Mouse (Mus musculus): ENCODE measurements around the gene Spint2. TPM values are rescaled to one million over a fixed set of nuclear protein-coding genes. Genes with fewer than 3 reads are reported as not detected.
A peak's percentile ranks its signal among the peaks of the same experiment; 100 is the strongest.
"Not testable (repeated sequence)": the region's sequence is repeated elsewhere in the genome, so short reads cannot be mapped to it uniquely, and the experiment has no call there.

Gene Spint2
- total RNA-seq, 2 experiments from 2014 or later = 17.6 to 19.2 TPM

DNA sequence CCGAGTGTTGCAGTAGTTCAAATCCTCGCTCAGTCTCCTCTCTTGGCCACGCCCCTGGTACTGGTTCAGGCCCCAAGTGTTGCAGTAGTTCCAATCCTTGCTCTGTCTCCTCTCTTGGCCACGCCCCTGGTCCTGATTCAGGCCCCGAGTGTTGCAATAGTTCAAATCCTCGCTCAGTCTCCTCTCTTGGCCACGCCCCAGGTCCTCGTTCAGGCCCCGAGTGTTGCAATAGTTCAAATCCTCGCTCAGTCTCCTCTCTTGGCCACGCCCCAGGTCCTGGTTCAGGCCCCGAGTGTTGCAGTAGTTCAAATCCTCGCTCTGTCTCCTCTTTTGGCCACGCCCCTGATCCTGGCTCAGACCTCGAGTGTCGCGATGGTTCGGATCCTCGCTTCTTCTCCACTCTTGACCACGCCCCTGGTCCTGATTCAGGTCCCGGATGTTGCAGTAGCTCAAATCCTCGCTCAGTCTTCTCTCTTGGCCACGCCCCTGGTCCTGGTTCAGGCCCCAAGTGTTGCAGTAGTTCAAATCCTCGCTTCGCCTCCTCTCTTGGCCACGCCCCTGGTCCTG is 69.4 kb downstream of the Spint2 start:
- DNase-seq (ENCODE audit: extremely low spot score in 1 of 2, low spot score in 1 of 2) = no peak

DNA sequence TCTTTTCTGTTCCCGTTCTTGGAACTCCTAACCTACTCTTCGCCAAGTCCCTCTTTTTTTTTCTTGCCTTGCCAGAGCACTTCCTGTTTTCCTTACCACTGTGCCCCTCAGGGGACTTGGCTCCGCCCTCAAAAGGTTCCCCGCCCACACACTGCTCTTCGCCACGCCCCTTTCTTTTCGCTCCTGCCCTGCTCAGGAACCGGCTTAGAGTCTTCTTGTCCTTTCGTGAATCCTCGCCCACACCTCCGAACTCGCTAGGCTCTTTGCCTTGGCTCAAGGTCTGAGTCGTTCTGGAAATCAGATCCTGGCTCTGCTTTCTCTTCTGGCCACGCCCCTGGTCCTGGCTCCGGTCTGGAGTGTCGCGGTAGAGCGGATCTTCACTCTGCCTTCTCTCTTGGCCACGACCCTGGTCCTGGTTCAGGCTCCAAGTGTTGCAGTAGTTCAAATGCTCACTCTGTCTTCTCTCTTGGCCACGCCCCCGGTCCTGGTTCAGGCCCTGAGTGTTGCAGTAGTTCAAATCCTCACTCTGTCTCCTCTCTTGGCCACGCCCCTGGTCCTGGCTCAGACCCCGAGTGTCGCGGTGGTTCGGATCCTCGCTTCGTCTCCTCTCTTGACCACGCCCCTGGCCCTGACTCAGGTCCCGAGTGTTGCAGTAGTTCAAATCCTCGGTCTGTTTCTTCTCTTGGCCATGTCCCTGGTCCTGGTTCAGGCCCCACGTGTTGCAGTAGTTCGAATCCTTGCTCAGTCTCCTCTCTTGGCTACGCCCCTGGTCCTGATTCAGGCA is 70.1 kb downstream of the Spint2 start:
- DNase-seq (ENCODE audit: extremely low spot score in 1 of 2, low spot score in 1 of 2) = peak; percentile 21 to 44

DNA sequence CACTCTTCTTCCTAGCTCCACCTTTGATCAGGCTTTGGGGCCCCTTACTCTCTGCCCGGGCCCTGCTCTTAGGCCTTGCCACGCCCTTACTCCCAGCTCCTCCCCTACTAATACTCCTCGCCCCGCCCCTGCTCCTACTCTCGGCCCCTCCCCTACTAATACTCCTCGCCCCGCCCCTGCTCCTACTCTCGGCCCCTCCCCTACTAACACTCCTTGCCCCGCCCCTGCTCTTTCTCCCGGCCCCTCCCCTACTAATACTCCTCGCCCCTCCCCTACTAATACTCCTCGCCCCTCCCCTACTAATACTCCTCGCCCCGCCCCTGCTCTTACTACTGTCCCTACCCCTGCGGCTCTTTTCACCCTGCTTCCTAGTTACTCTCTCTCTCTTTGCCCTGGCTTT is 70.7 kb downstream of the Spint2 start:
- DNase-seq (ENCODE audit: extremely low spot score in 1 of 2, low spot score in 1 of 2) = not testable (repeated sequence)

Other genes starting within 250 kb of the Spint2 start
- gene Ryr1, start 156.7 kb downstream of the Spint2 start, total RNA-seq (2021) = 10 to 100 TPM; 12.0 to 15.1 TPM
- under 1 TPM; 0.66 to 0.80 TPM for gene Rasgrp4, start 147.1 kb downstream of the Spint2 start, total RNA-seq (2021)
- 10 to 100 TPM; 28.9 to 30.8 TPM for gene Fam98c, start 125.7 kb downstream of the Spint2 start, total RNA-seq (2021)
- gene Ggn, start 111.7 kb downstream of the Spint2 start, total RNA-seq (2021) = 1 to 10 TPM in 1 of 2 experiments, under 1 TPM in 1; 0.86 to 1.2 TPM
- gene Spred3, start 111.5 kb downstream of the Spint2 start, total RNA-seq (2021) = 10 to 100 TPM; 38.8 to 55.5 TPM
- gene Psmd8, start 101.2 kb downstream of the Spint2 start, total RNA-seq (2021) = 100 to 1,000 TPM; 136 to 143 TPM
- gene Catsperg1, start 67.9 kb downstream of the Spint2 start, total RNA-seq (2021) = 1 to 10 TPM; 1.2 to 1.9 TPM
- gene Kcnk6, start 49.4 kb downstream of the Spint2 start, total RNA-seq (2021) = 1 to 10 TPM; 2.0 to 2.3 TPM
- gene Yif1b, start 43.6 kb downstream of the Spint2 start, total RNA-seq (2021) = 10 to 100 TPM; 43.7 to 50.2 TPM
- under 1 TPM in 1 of 2 experiments, not detected in 1; 0.37 TPM for gene 2200002D01Rik, start 33.4 kb downstream of the Spint2 start, total RNA-seq (2021)
- gene Ppp1r14a, start 7.4 kb upstream of the Spint2 start, total RNA-seq (2021) = 10 to 100 TPM; 28.5 to 30.7 TPM
- 100 to 1,000 TPM; 100 to 111 TPM for gene Dpf1, start 22.0 kb upstream of the Spint2 start, total RNA-seq (2021)
- 100 to 1,000 TPM; 211 to 245 TPM for gene Sipa1l3, start 236.7 kb upstream of the Spint2 start, total RNA-seq (2021)

Data from layer of hippocampus, postnatal 25 days (tissue).